Mouse (Mus musculus) forebrain, postnatal 0 days (tissue): ENCODE measurements around the gene Tmem171. TPM values are rescaled to one million over a fixed set of nuclear protein-coding genes. Genes with fewer than 3 reads are reported as not detected.

Experiments used
- ATAC-seq: fragments of 200-750 bp; cut with Nextera tagmentation; 2 replicates; pipeline ENCODE4 v1.8.0; 2017; ENCODE audit warnings: mild to moderate bottlenecking, moderate library complexity
- DNase-seq: peaks from one replicate; pipeline ENCODE4 v3.0.0-alpha.2; 2015
- H3K27ac ChIP-seq: fragments of 300-500 bp; sonication (generic); 2 replicates; pipeline ENCODE4 v1.5.1; 2014; ENCODE audit warnings: low read depth, mild to moderate bottlenecking, antibody characterized with exemption, low read length, moderate library complexity, mixed read lengths
- H3K27me3 ChIP-seq: fragments of 300-500 bp; sonication (generic); 2 replicates; pipeline ENCODE4 v1.6.1; 2014; ENCODE audit warnings: mild to moderate bottlenecking, low read length, mixed read lengths; ENCODE audit not compliant: insufficient read depth
- H3K36me3 ChIP-seq: fragments of 300-500 bp; sonication (generic); 2 replicates; pipeline ENCODE4 v1.6.1; 2014; ENCODE audit warnings: mild to moderate bottlenecking, moderate library complexity; ENCODE audit not compliant: insufficient read depth
- H3K4me1 ChIP-seq: fragments of 300-500 bp; sonication (generic); 2 replicates; pipeline ENCODE4 v1.6.1; 2014; ENCODE audit warnings: antibody characterized with exemption; ENCODE audit not compliant: insufficient read depth
- H3K4me2 ChIP-seq: fragments of 300-500 bp; sonication (generic); 2 replicates; pipeline ENCODE4 v1.6.1; 2014; ENCODE audit warnings: low read depth, mild to moderate bottlenecking, moderate library complexity
- H3K4me3 ChIP-seq: fragments of 300-500 bp; sonication (generic); 2 replicates; pipeline ENCODE4 v1.5.1; 2014; ENCODE audit warnings: low read depth, low read length, mixed read lengths
- H3K9ac ChIP-seq: fragments of 300-500 bp; sonication (generic); 2 replicates; pipeline ENCODE4 v1.6.1; 2014; ENCODE audit warnings: mild to moderate bottlenecking
- H3K9me3 ChIP-seq: fragments of 300-500 bp; sonication (generic); 2 replicates; pipeline ENCODE4 v1.6.1; 2016; ENCODE audit warnings: low read length
- CTCF ChIP-seq: sonication (generic); IDR thresholded peaks from 2 replicates; pipeline ENCODE4 v1.5.1; 2016; ENCODE audit warnings: antibody characterized with exemption, control low read depth, low read depth
- WGBS: fragments of 180-500 bp; shearing (Covaris S2); extraction: QIAGEN DNeasy Blood & Tissue Kit; methylation state at CpG from one replicate; pipeline ENCODE4 v1.1.7; 2014; 5-methylcytosine and 5-hydroxymethylcytosine counted together
- polyA plus RNA-seq: library from polyadenylated mRNA; unstranded; fragments of >200 nt; fragmentation: Nextera tagmentation; extraction: Ambion mirVana; gene quantifications from 2 replicates; pipeline ENCODE4 v1.2.1, GENCODE M21; 2015
- total RNA-seq: library from RNA; depleted of rRNA; stranded (reverse); fragments of >200 nt; gene quantifications from 2 replicates; pipeline ENCODE4 v1.2.3, GENCODE M21; 2014; rRNA removed

Tmem171 gene
- total RNA-seq (not detected in 2 replicates), polyA plus RNA-seq (0.28 TPM in 1 of 2 replicates, not detected in the other)

GRCm38 (mm10) chr13:98694773-98695314 lies at the start of gene Tmem171:
Tmem171 (minus strand) TSS chr13:98694834.
- Histone ChIP-seq H3K27ac (no peak within 1 kb of the TSS), H3K4me1 (no peaks in the 10 kb centered on the region; the same call in 1 of the 2 replicates), H3K4me2 (peak within 1 kb of the TSS; percentile 57), H3K27me3 (0 out of 2 replicates have a peak, but pooled peaks cover 7% of the 10 kb centered on the region), H3K4me3 (peak within 1 kb of the TSS; percentile 23), H3K36me3 (no peaks in the 10 kb centered on the region), H3K9me3 (no peaks in the 10 kb centered on the region), H3K9ac (peak within 1 kb of the TSS; percentile 25; the same call in 1 of the 2 replicates)
- DNase-seq (no peak), ATAC-seq (no peak; the same call in 1 of the 2 replicates)
- no peak for TF ChIP-seq CTCF
- WGBS = 5% methylated on average over 44 of the region's 44 CpGs

- H3K36me3 ChIP-seq = peaks cover 29% of the 10 kb centered on the region
- ATAC-seq = no peak
- DNase-seq = no peak
These were observed 49.2 kb upstream of the Tmem171 start for GRCm38 (mm10) chr13:98743829-98744228.

GRCm38 (mm10) chr13:98743214-98743613 lies 48.6 kb upstream of the Tmem171 start:
- H3K9ac ChIP-seq = no peak overlapping the region
- H3K4me1 ChIP-seq = no peaks in the 10 kb centered on the region
- no peak overlapping the region for H3K27ac ChIP-seq
- H3K27me3 ChIP-seq = no peaks in the 10 kb centered on the region
- DNase-seq = no peak
- no peak overlapping the region for H3K4me2 ChIP-seq
- ATAC-seq = no peak
- no peak overlapping the region for H3K4me3 ChIP-seq
- H3K9me3 ChIP-seq = no peaks in the 10 kb centered on the region
- TF ChIP-seq CTCF = no peak
- 89% methylated on average over 6 of the region's 6 CpGs for WGBS
- H3K36me3 ChIP-seq = peaks cover 29% of the 10 kb centered on the region

More at GRCm38 (mm10) chr13:98743829-98744228, 49.2 kb upstream of the Tmem171 start:
- Histone ChIP-seq H3K27ac (no peak overlapping the region), H3K4me2 (no peak overlapping the region), H3K27me3 (no peaks in the 10 kb centered on the region), H3K4me1 (no peaks in the 10 kb centered on the region), H3K9me3 (no peaks in the 10 kb centered on the region), H3K9ac (no peak overlapping the region), H3K4me3 (no peak overlapping the region)
- no peak for TF ChIP-seq CTCF

- no peak overlapping the region for H3K27ac ChIP-seq
- H3K9me3 ChIP-seq = no peaks in the 10 kb centered on the region
- TF ChIP-seq CTCF = no peak
- no peak overlapping the region for H3K4me3 ChIP-seq
- 94% methylated on average over 2 of the region's 2 CpGs for WGBS
- DNase-seq (no peak), ATAC-seq (no peak)
- H3K36me3 ChIP-seq = peaks cover 17% of the 10 kb centered on the region
- no peak overlapping the region for H3K9ac ChIP-seq
- no peaks in the 10 kb centered on the region for H3K27me3 ChIP-seq
- H3K4me2 ChIP-seq = no peak overlapping the region
- H3K4me1 ChIP-seq = no peaks in the 10 kb centered on the region
These were observed 43.6 kb upstream of the Tmem171 start for GRCm38 (mm10) chr13:98738213-98738612.

- WGBS = 47% methylated on average over 3 of the region's 3 CpGs
- Histone ChIP-seq H3K9ac (no peak overlapping the region), H3K27me3 (no peaks in the 10 kb centered on the region), H3K27ac (no peak overlapping the region), H3K4me2 (no peak overlapping the region), H3K9me3 (no peaks in the 10 kb centered on the region), H3K36me3 (peaks cover 35% of the 10 kb centered on the region), H3K4me1 (no peaks in the 10 kb centered on the region), H3K4me3 (no peak overlapping the region)
- TF ChIP-seq CTCF = no peak
- DNase-seq (no peak), ATAC-seq (no peak)
These were observed 38.7 kb upstream of the Tmem171 start for GRCm38 (mm10) chr13:98733292-98733691.

GRCm38 (mm10) chr13:98729271-98730062 lies 34.8 kb upstream of the Tmem171 start:
- Histone ChIP-seq H3K9me3 (no peaks in the 10 kb centered on the region), H3K36me3 (peaks cover 50% of the 10 kb centered on the region), H3K4me2 (no peak overlapping the region), H3K9ac (no peak overlapping the region), H3K4me1 (no peaks in the 10 kb centered on the region), H3K4me3 (no peak overlapping the region), H3K27me3 (no peaks in the 10 kb centered on the region), H3K27ac (no peak overlapping the region)
- peak; percentile 63; the same call in 1 of the 2 replicates for ATAC-seq
- peak; percentile 17 for DNase-seq
- WGBS = 65% methylated on average over 1 of the region's 1 CpGs
- peak; percentile 44 for TF ChIP-seq CTCF

GRCm38 (mm10) chr13:98726494-98726893 lies 31.9 kb upstream of the Tmem171 start:
- 63% methylated on average over 4 of the region's 4 CpGs for WGBS
- Histone ChIP-seq H3K9me3 (no peaks in the 10 kb centered on the region), H3K36me3 (peaks cover 30% of the 10 kb centered on the region), H3K9ac (no peak overlapping the region), H3K27ac (no peak overlapping the region), H3K4me2 (no peak overlapping the region), H3K4me3 (no peak overlapping the region), H3K27me3 (no peaks in the 10 kb centered on the region), H3K4me1 (no peaks in the 10 kb centered on the region)
- peak; percentile 63 for DNase-seq
- peak; percentile 82 for TF ChIP-seq CTCF
- ATAC-seq = peak; percentile 79
